Mouse (Mus musculus) liver, adult (tissue): ENCODE results near the gene Ap2a2.

Experiments used
- GATA4 ChIP-seq: IDR thresholded peaks from 2 replicates; pipeline ENCODE4 v1.6.1; 2014; ENCODE audit warnings: mild to moderate bottlenecking, low read length; ENCODE audit not compliant: insufficient replicate concordance

The Ap2a2 gene

GRCm38 (mm10) chr7:141671626-141672291, 109.8 kb downstream of the Ap2a2 start:
- no peak for TF ChIP-seq GATA4

- TF ChIP-seq GATA4: no peak
Measured at GRCm38 (mm10) chr7:141678922-141679321, 116.9 kb downstream of the Ap2a2 start.
